Mouse (Mus musculus): Measurements from ENCODE around the gene Gli1. TPM values are rescaled to one million over a fixed set of nuclear protein-coding genes. Genes with fewer than 3 reads are reported as not detected.
A peak's percentile ranks its signal among the peaks of the same experiment; 100 is the strongest.

The Gli1 gene
- polyA plus RNA-seq, 1 experiment from 2014 or later = 10.2 TPM

GRCm38 (mm10) chr10:127332211-127332874 lies 9.4 kb downstream of the Gli1 start:
- peaks cover 60% of the 10 kb centered on the region for H3K36me3 ChIP-seq (ENCODE audit: control insufficient read depth, insufficient read depth, low read length)
- ATAC-seq (ENCODE audit: low read depth) (no peak), DNase-seq (ENCODE audit: low spot score) (no peak)
- no peaks in the 10 kb centered on the region for H3K9me3 ChIP-seq (ENCODE audit: control insufficient read depth, low read length)
- peaks cover 17% of the 10 kb centered on the region for H3K27me3 ChIP-seq (replicated peaks; ENCODE audit: control insufficient read depth, insufficient read depth, low read length)
- no peak overlapping the region for H3K4me3 ChIP-seq (ENCODE audit: low read depth, low read length)
- H3K4me1 ChIP-seq (ENCODE audit: control insufficient read depth, insufficient read depth, low read length) = no peaks in the 10 kb centered on the region
- H3K4me2 ChIP-seq (ENCODE audit: low read depth, low read length) = no peak overlapping the region; the same call in 1 of the 2 replicates
- H3K27ac ChIP-seq (replicated peaks; ENCODE audit: low read depth, low read length) = no peak overlapping the region
- WGBS = 46% methylated on average over 28 of the region's 31 CpGs
- H3K9ac ChIP-seq (ENCODE audit: low read depth, low read length) = peak overlapping the region; percentile 19; the same call in 1 of the 2 replicates

- Histone ChIP-seq H3K4me1 (ENCODE audit: control insufficient read depth, insufficient read depth, low read length) (0 out of 2 replicates have a peak, but pooled peaks cover 9% of the 10 kb centered on the region), H3K36me3 (ENCODE audit: control insufficient read depth, insufficient read depth, low read length) (peaks cover 41% of the 10 kb centered on the region), H3K9me3 (ENCODE audit: control insufficient read depth, low read length) (no peaks in the 10 kb centered on the region), H3K4me2 (ENCODE audit: low read depth, low read length) (no peak overlapping the region), H3K4me3 (ENCODE audit: low read depth, low read length) (no peak overlapping the region), H3K9ac (ENCODE audit: low read depth, low read length) (no peak overlapping the region), H3K27me3 (replicated peaks; ENCODE audit: control insufficient read depth, insufficient read depth, low read length) (peaks cover 38% of the 10 kb centered on the region), H3K27ac (replicated peaks; ENCODE audit: low read depth, low read length) (no peak overlapping the region)
- no peak for DNase-seq (ENCODE audit: low spot score)
- 75% methylated on average over 7 of the region's 7 CpGs for WGBS
- ATAC-seq (ENCODE audit: low read depth) = no peak
These were observed 11.6 kb downstream of the Gli1 start for GRCm38 (mm10) chr10:127330212-127330611.

GRCm38 (mm10) chr10:127327461-127328145 lies 14.2 kb downstream of the Gli1 start:
- WGBS = 56% methylated on average over 18 of the region's 18 CpGs
- peaks cover 58% of the 10 kb centered on the region for H3K27me3 ChIP-seq (replicated peaks; ENCODE audit: control insufficient read depth, insufficient read depth, low read length)
- H3K36me3 ChIP-seq (ENCODE audit: control insufficient read depth, insufficient read depth, low read length) = peaks cover 20% of the 10 kb centered on the region
- no peak overlapping the region for H3K9ac ChIP-seq (ENCODE audit: low read depth, low read length)
- H3K27ac ChIP-seq (replicated peaks; ENCODE audit: low read depth, low read length) = no peak overlapping the region
- no peak for ATAC-seq (ENCODE audit: low read depth)
- no peak overlapping the region for H3K4me3 ChIP-seq (ENCODE audit: low read depth, low read length)
- H3K9me3 ChIP-seq (ENCODE audit: control insufficient read depth, low read length) = no peaks in the 10 kb centered on the region
- H3K4me2 ChIP-seq (ENCODE audit: low read depth, low read length) = no peak overlapping the region
- DNase-seq (ENCODE audit: low spot score) = no peak
- H3K4me1 ChIP-seq (ENCODE audit: control insufficient read depth, insufficient read depth, low read length) = 0 out of 2 replicates have a peak, but pooled peaks cover 9% of the 10 kb centered on the region

GRCm38 (mm10) chr10:127326828-127327227 lies 14.9 kb downstream of the Gli1 start:
- Histone ChIP-seq H3K4me2 (ENCODE audit: low read depth, low read length) (peak overlapping the region; percentile 61), H3K9me3 (ENCODE audit: control insufficient read depth, low read length) (no peaks in the 10 kb centered on the region), H3K36me3 (ENCODE audit: control insufficient read depth, insufficient read depth, low read length) (peaks cover 12% of the 10 kb centered on the region), H3K27ac (replicated peaks; ENCODE audit: low read depth, low read length) (no peak overlapping the region), H3K4me1 (ENCODE audit: control insufficient read depth, insufficient read depth, low read length) (0 out of 2 replicates have a peak, but pooled peaks cover 9% of the 10 kb centered on the region), H3K9ac (ENCODE audit: low read depth, low read length) (peak overlapping the region; percentile 43), H3K27me3 (replicated peaks; ENCODE audit: control insufficient read depth, insufficient read depth, low read length) (peaks cover 58% of the 10 kb centered on the region), H3K4me3 (ENCODE audit: low read depth, low read length) (peak overlapping the region; percentile 39)
- no peak for DNase-seq (ENCODE audit: low spot score)
- 10% methylated on average over 29 of the region's 29 CpGs for WGBS
- ATAC-seq (ENCODE audit: low read depth) = no peak

GRCm38 (mm10) chr10:127326017-127326801 lies 15.6 kb downstream of the Gli1 start:
- WGBS = 3% methylated on average over 38 of the region's 54 CpGs
- H3K27me3 ChIP-seq (replicated peaks; ENCODE audit: control insufficient read depth, insufficient read depth, low read length) = peaks cover 58% of the 10 kb centered on the region
- H3K36me3 ChIP-seq (ENCODE audit: control insufficient read depth, insufficient read depth, low read length) = peaks cover 7% of the 10 kb centered on the region; the same call in 1 of the 2 replicates
- DNase-seq (ENCODE audit: low spot score) (no peak), ATAC-seq (ENCODE audit: low read depth) (peak; percentile 32)
- H3K9me3 ChIP-seq (ENCODE audit: control insufficient read depth, low read length) = no peaks in the 10 kb centered on the region
- no peak overlapping the region for H3K27ac ChIP-seq (replicated peaks; ENCODE audit: low read depth, low read length)
- peak overlapping the region; percentile 61 for H3K4me2 ChIP-seq (ENCODE audit: low read depth, low read length)
- peak overlapping the region; percentile 39 for H3K4me3 ChIP-seq (ENCODE audit: low read depth, low read length)
- H3K9ac ChIP-seq (ENCODE audit: low read depth, low read length) = peak overlapping the region; percentile 43
- 0 out of 2 replicates have a peak, but pooled peaks cover 9% of the 10 kb centered on the region for H3K4me1 ChIP-seq (ENCODE audit: control insufficient read depth, insufficient read depth, low read length)

GRCm38 (mm10) chr10:127325454-127326016 lies 16.2 kb downstream of the Gli1 start:
- Histone ChIP-seq H3K36me3 (ENCODE audit: control insufficient read depth, insufficient read depth, low read length) (0 out of 2 replicates have a peak, but pooled peaks cover under 1% of the 10 kb centered on the region), H3K27me3 (replicated peaks; ENCODE audit: control insufficient read depth, insufficient read depth, low read length) (peaks cover 58% of the 10 kb centered on the region), H3K4me2 (ENCODE audit: low read depth, low read length) (peak overlapping the region; percentile 61), H3K4me3 (ENCODE audit: low read depth, low read length) (peak overlapping the region; percentile 39), H3K4me1 (ENCODE audit: control insufficient read depth, insufficient read depth, low read length) (0 out of 2 replicates have a peak, but pooled peaks cover 9% of the 10 kb centered on the region), H3K9me3 (ENCODE audit: control insufficient read depth, low read length) (no peaks in the 10 kb centered on the region), H3K9ac (ENCODE audit: low read depth, low read length) (peak overlapping the region; percentile 43; the same call in 1 of the 2 replicates), H3K27ac (replicated peaks; ENCODE audit: low read depth, low read length) (no peak overlapping the region)
- ATAC-seq (ENCODE audit: low read depth) (no peak), DNase-seq (ENCODE audit: low spot score) (no peak)
- 30% methylated on average over 14 of the region's 14 CpGs for WGBS

GRCm38 (mm10) chr10:127324495-127324894 lies 17.3 kb downstream of the Gli1 start:
- Histone ChIP-seq H3K4me2 (ENCODE audit: low read depth, low read length) (no peak overlapping the region), H3K4me3 (ENCODE audit: low read depth, low read length) (no peak overlapping the region), H3K27ac (replicated peaks; ENCODE audit: low read depth, low read length) (no peak overlapping the region), H3K9ac (ENCODE audit: low read depth, low read length) (no peak overlapping the region), H3K4me1 (ENCODE audit: control insufficient read depth, insufficient read depth, low read length) (0 out of 2 replicates have a peak, but pooled peaks cover 9% of the 10 kb centered on the region), H3K36me3 (ENCODE audit: control insufficient read depth, insufficient read depth, low read length) (no peaks in the 10 kb centered on the region), H3K9me3 (ENCODE audit: control insufficient read depth, low read length) (no peaks in the 10 kb centered on the region), H3K27me3 (replicated peaks; ENCODE audit: control insufficient read depth, insufficient read depth, low read length) (peaks cover 58% of the 10 kb centered on the region)
- ATAC-seq (ENCODE audit: low read depth) (no peak), DNase-seq (ENCODE audit: low spot score) (peak; percentile 76)
- 8% methylated on average over 7 of the region's 7 CpGs for WGBS

Measured in embryonic facial prominence, embryonic 14.5 days (tissue).